Mouse (Mus musculus): ENCODE data around the gene Hoxa7. TPM values are rescaled to one million over a fixed set of nuclear protein-coding genes. Genes with fewer than 3 reads are reported as not detected.

Gene Hoxa7
- polyA plus RNA-seq, 2 experiments, result 10.1 to 15.8 TPM

- TF ChIP-seq POLR2A (IDR thresholded peaks at IDR 0.05; ENCODE audit: borderline replicate concordance, extremely low read depth, insufficient read depth, insufficient read length), result no peak
Observed at GRCm38 (mm10) chr6:52263321-52263585, 41.6 kb upstream of the Hoxa7 start.

GRCm38 (mm10) chr6:52262463-52263320 is 41.0 kb upstream of the Hoxa7 start:
- whole genome bisulfite sequencing, result 4% methylated on average over 24 of the region's 24 CpGs
- peak; percentile 7 for DNase-seq (ENCODE audit: low spot score)
- H3K36me3 ChIP-seq (ENCODE audit: control insufficient read depth, insufficient read depth, low read length), result 0 out of 2 replicates have a peak, but pooled peaks cover 4% of the 10 kb centered on the region
- ATAC-seq (ENCODE audit: low FRiP score, low read depth), result no peak
- peak overlapping the region; percentile 95 for H3K27ac ChIP-seq (replicated peaks; ENCODE audit: low read depth, low read length)
- peak overlapping the region; percentile 99 for H3K9ac ChIP-seq (ENCODE audit: low read depth, low read length, severe bottlenecking)
- no peak for TF ChIP-seq POLR2A (IDR thresholded peaks at IDR 0.05; ENCODE audit: borderline replicate concordance, extremely low read depth, insufficient read depth, insufficient read length)
- peak overlapping the region; percentile 96 for H3K4me2 ChIP-seq (replicated peaks; ENCODE audit: low read depth, low read length, severe bottlenecking)
- 0 out of 2 replicates have a peak, but pooled peaks cover 12% of the 10 kb centered on the region for H3K27me3 ChIP-seq (ENCODE audit: control insufficient read depth, insufficient read depth, low read length)
- peak overlapping the region; percentile 76 for H3K4me3 ChIP-seq (replicated peaks; ENCODE audit: low read length)
- H3K9me3 ChIP-seq (ENCODE audit: control insufficient read depth, low read length), result no peaks in the 10 kb centered on the region
- H3K4me1 ChIP-seq (ENCODE audit: control insufficient read depth, insufficient read depth, low read length), result 0 out of 2 replicates have a peak, but pooled peaks cover 5% of the 10 kb centered on the region

More at GRCm38 (mm10) chr6:52263321-52263585, 41.6 kb upstream of the Hoxa7 start:
- Histone ChIP-seq H3K27ac (replicated peaks; ENCODE audit: low read depth, low read length) (peak overlapping the region; percentile 95), H3K9me3 (ENCODE audit: control insufficient read depth, low read length) (no peaks in the 10 kb centered on the region), H3K4me2 (replicated peaks; ENCODE audit: low read depth, low read length, severe bottlenecking) (peak overlapping the region; percentile 96), H3K36me3 (ENCODE audit: control insufficient read depth, insufficient read depth, low read length) (0 out of 2 replicates have a peak, but pooled peaks cover under 1% of the 10 kb centered on the region), H3K9ac (ENCODE audit: low read depth, low read length, severe bottlenecking) (peak overlapping the region; percentile 99), H3K27me3 (ENCODE audit: control insufficient read depth, insufficient read depth, low read length) (peaks cover 17% of the 10 kb centered on the region; the same call in 1 of the 2 replicates), H3K4me3 (replicated peaks; ENCODE audit: low read length) (peak overlapping the region; percentile 76), H3K4me1 (ENCODE audit: control insufficient read depth, insufficient read depth, low read length) (peaks cover 9% of the 10 kb centered on the region; the same call in 1 of the 2 replicates)
- WGBS, result 5% methylated on average over 6 of the region's 6 CpGs
- ATAC-seq (ENCODE audit: low FRiP score, low read depth) (no peak), DNase-seq (ENCODE audit: low spot score) (peak; percentile 4)

GRCm38 (mm10) chr6:52261751-52262462 is 40.3 kb upstream of the Hoxa7 start:
- 7% methylated on average over 9 of the region's 9 CpGs for WGBS
- no peaks in the 10 kb centered on the region for H3K9me3 ChIP-seq (ENCODE audit: control insufficient read depth, low read length)
- H3K4me2 ChIP-seq (replicated peaks; ENCODE audit: low read depth, low read length, severe bottlenecking), result peak overlapping the region; percentile 96
- 0 out of 2 replicates have a peak, but pooled peaks cover 4% of the 10 kb centered on the region for H3K36me3 ChIP-seq (ENCODE audit: control insufficient read depth, insufficient read depth, low read length)
- ATAC-seq (ENCODE audit: low FRiP score, low read depth) (no peak), DNase-seq (ENCODE audit: low spot score) (peak; percentile 12)
- H3K4me1 ChIP-seq (ENCODE audit: control insufficient read depth, insufficient read depth, low read length), result 0 out of 2 replicates have a peak, but pooled peaks cover 5% of the 10 kb centered on the region
- H3K4me3 ChIP-seq (replicated peaks; ENCODE audit: low read length), result peak overlapping the region; percentile 76
- peak overlapping the region; percentile 99 for H3K9ac ChIP-seq (ENCODE audit: low read depth, low read length, severe bottlenecking)
- H3K27me3 ChIP-seq (ENCODE audit: control insufficient read depth, insufficient read depth, low read length), result 0 out of 2 replicates have a peak, but pooled peaks cover 12% of the 10 kb centered on the region
- TF ChIP-seq POLR2A (IDR thresholded peaks at IDR 0.05; ENCODE audit: borderline replicate concordance, extremely low read depth, insufficient read depth, insufficient read length), result no peak
- peak overlapping the region; percentile 95 for H3K27ac ChIP-seq (replicated peaks; ENCODE audit: low read depth, low read length)

- Histone ChIP-seq H3K4me2 (replicated peaks; ENCODE audit: low read depth, low read length, severe bottlenecking) (peak within 1 kb of the TSS; percentile 96), H3K27me3 (ENCODE audit: control insufficient read depth, insufficient read depth, low read length) (0 out of 2 replicates have a peak, but pooled peaks cover 9% of the 10 kb centered on the region), H3K36me3 (ENCODE audit: control insufficient read depth, insufficient read depth, low read length) (peaks cover 10% of the 10 kb centered on the region; the same call in 1 of the 2 replicates), H3K27ac (replicated peaks; ENCODE audit: low read depth, low read length) (peak within 1 kb of the TSS; percentile 95), H3K9me3 (ENCODE audit: control insufficient read depth, low read length) (no peaks in the 10 kb centered on the region), H3K4me1 (ENCODE audit: control insufficient read depth, insufficient read depth, low read length) (0 out of 2 replicates have a peak, but pooled peaks cover 4% of the 10 kb centered on the region), H3K9ac (ENCODE audit: low read depth, low read length, severe bottlenecking) (peak within 1 kb of the TSS; percentile 99), H3K4me3 (replicated peaks; ENCODE audit: low read length) (peak within 1 kb of the TSS; percentile 76)
- ATAC-seq (ENCODE audit: low FRiP score, low read depth) (peak; percentile 87), DNase-seq (ENCODE audit: low spot score) (no peak)
- WGBS, result under 1% methylated on average over 32 of the region's 72 CpGs
- 0 out of 2 replicates have a peak, but pooled peaks have one; percentile 29 for TF ChIP-seq POLR2A (IDR thresholded peaks at IDR 0.05; ENCODE audit: borderline replicate concordance, extremely low read depth, insufficient read depth, insufficient read length)
Observed at GRCm38 (mm10) chr6:52260654-52261575, 39.3 kb upstream of the Hoxa7 start, which contains the start of gene Hoxa13. Gene Hoxa13, minus strand, starts transcription at chr6:52260880.
